Mouse (Mus musculus): ENCODE results near the gene 4930469K13Rik.

DNA sequence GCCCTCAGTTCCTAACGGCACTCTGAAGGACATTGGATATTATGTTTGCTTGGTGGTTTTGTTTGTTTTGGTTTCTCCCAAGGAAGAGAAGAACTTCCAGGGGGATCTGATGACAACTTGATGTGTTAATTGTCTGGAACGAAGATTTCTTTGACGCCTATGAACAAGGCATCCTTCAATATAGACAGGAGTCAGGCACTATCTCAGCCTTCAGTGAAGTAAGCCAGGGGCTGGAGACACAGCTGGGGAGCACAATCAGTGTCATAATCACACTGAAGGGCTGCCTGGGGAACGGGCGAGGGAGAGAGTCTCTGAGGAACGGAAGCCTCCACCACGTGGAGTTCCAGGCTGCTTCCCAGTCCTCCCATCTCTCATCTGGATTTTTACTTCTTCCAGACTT lies 26.5 kb upstream of the 4930469K13Rik start:
- TF ChIP-seq CTCF (IDR thresholded peaks at IDR 0.05; ENCODE audit: low read depth), result no peak
- TF ChIP-seq EP300 (optimal IDR thresholded peaks at IDR 0.05), result no peak

Measured in stomach, postnatal 0 days (tissue).